Mouse (Mus musculus): ENCODE results near the gene Swap70.

The Swap70 gene

DNA sequence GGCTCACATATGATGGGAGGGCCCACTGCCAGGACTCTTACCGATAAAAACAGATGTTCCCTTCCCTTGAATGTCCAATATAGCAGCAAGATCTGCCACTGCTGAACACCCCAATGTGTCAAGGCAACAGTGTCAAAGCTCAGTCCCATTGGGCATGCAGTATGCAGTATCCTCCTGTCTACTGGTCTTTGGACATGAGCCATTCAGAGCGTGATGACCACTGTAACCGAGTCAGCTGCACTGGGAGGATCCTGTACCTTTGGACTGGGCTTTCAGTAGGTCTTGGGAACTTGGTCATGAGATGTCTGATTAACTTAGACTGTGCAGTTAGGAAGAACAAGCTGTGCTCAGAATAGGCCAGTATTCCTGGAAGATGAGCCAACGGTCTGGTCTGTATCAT lies 84.0 kb downstream of the Swap70 start:
- no peak for DNase-seq (ENCODE audit: low read depth, low spot score)

DNA sequence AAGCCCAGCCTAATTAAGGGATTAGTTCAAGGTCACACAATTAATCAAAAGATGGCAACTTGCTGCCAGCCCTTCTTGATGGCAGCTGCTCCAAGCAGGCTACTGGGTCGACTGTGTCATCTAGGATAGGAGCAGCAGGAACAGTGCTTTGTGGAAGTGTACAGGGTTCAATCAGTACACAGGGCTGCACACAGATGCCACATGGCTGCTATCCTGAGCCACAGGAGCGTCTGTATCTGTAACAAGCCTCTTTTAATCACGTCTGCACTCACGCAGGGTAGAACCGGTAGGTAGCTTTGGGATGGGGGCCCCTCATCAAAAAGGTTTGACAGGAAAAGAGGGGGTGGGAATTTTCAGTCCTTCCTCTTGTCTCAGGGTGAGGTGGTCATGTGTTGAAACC lies 84.8 kb downstream of the Swap70 start:
- DNase-seq (ENCODE audit: low read depth, low spot score) = no peak

DNA sequence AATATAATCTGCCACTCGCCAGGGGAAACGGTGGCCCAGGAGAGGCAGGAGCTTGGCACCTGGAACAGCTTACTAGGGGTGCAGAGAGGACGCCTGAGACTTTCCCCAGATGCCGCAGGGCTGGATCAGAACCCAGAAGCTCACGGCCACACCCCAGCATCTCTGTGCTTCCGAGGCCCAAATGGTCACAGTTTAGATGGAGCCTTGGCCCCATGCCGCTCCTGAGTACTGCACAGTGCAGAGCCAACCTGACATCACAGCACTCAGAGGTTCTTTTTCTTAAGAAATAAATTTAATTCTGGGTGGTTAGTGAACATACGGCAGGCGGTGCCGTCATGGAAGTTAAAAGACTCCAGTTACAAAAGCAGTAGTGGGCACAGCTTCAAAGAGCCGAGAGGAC lies 86.2 kb downstream of the Swap70 start:
- DNase-seq (ENCODE audit: low read depth, low spot score) = no peak

DNA sequence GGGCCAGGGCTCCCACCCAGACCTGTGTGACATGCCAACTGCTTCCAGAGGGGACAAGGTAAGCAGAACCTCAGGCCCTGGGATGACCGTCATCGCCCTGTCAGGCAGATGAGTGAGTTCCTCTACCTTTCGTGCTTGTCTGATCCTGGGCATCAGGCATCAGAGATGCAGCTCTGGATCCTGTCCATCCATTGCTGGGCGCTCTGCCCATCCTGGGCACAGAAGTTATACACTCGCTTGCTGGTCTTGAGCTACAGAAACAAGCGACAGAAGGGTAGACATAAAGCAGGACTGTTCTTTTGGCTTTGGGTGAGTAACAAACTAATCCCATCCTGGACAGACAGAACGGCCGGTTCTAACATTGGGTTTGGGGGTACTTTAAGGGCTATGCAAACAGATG lies 87.7 kb downstream of the Swap70 start:
- no peak for DNase-seq (ENCODE audit: low read depth, low spot score)

- DNase-seq (ENCODE audit: low read depth, low spot score) = no peak
These were observed 92.0 kb downstream of the Swap70 start for GRCm38 (mm10) chr7:110313392-110314055.

- no peak for DNase-seq (ENCODE audit: low read depth, low spot score)
These were observed 92.9 kb downstream of the Swap70 start for GRCm38 (mm10) chr7:110314401-110314890.

DNA sequence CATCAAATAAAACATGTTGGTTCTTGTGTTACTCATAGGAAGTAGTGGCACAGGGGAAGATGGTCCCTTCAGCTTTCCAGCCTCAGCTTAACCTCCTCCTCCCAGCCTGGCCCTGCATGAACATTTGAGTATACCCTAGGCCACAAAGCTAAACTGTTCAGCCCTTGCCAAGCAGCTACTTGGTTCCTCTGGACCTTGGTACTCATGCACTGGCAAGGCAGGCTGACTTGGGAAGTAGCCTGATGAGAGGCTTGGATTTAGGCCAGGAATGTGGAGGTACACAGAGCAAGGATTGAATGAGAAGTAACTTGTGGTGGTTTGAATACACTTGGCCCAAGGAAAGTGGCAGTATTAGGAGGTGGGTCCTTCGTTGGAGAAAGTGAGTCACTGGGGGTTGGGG lies 93.8 kb downstream of the Swap70 start:
- no peak for DNase-seq (ENCODE audit: low read depth, low spot score)

DNA sequence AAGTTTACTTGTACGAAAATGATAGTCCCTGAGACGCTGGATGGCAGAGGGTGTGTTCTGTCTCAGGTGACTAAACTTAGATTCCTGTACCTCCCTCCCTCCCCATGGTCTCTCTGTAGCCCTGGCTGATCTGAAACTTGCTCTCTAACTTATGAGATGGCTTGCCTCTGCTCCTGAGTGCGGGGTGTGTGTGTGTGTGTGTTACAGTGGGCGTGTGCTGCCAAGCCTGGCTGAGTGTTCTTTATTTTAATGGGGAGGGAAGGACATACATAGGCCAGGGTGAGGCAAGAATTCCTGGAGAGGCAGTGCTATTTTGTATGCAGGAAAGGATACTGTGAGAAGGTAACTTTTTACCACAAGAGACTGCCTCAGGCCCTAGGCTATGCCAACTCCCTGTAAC lies 95.9 kb downstream of the Swap70 start:
- DNase-seq (ENCODE audit: low read depth, low spot score) = no peak

- no peak for DNase-seq (ENCODE audit: low read depth, low spot score)
These were observed 97.5 kb downstream of the Swap70 start for GRCm38 (mm10) chr7:110318971-110319519.

GRCm38 (mm10) chr7:110321106-110321505 lies 99.6 kb downstream of the Swap70 start:
- DNase-seq (ENCODE audit: low read depth, low spot score) = no peak

DNA sequence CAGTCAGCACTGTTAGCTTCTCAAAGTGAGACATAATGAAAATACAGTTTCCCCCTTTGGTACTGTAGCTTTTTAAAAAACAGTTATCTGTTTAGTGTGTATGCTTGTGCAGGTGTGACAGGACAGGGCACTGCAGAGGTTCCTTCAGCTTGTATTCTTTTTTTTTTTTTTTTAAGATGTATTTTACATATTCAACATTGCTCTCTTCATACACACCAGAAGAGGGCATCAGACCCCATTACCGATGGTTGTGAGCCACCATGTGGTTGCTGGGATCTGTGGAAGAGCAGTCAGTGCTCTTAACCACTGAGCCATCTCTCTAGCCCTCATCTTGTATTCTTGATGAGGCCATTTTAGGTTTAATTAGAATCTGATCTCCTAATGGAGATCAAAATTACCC lies 103.3 kb downstream of the Swap70 start:
- no peak for DNase-seq (ENCODE audit: low read depth, low spot score)

DNA sequence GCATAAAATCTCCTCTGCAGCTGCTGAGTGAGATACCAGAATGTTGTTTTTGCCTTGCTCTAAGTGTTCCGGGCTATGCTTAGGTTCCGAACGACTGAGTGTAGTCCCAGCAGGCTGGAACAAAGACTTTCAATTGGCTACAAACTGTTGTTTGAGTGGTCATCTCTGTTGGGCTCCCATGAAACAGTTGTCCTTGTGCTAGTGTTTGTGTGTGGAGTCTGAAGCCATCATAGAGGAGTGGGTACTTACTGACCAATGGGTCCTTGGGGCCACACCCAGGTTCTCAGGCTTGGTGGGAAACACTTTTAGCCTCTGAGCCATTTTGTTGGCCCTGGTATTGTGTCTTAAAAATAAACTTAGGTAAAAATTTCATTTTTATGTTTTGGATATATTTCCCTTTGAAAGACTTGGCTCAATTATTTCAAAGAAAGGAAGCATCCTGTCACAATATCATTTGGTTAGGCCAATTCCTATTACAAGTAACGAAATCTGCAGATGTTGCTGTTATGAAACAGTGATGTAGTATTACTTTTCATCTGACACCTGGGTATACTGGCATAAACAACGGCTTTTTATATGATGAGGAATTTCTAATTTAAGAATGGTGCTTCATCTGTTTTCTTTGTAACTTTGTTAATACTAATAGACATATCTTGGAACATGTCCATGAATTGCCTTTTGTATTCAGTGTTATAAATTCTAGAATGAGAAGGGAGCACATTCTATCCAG lies 104.0 kb downstream of the Swap70 start:
- DNase-seq (ENCODE audit: low read depth, low spot score) = no peak
